Mouse (Mus musculus) embryonic facial prominence, embryonic 14.5 days (tissue): ENCODE data around the gene Lmod1. TPM values are rescaled to one million over a fixed set of nuclear protein-coding genes. Genes with fewer than 3 reads are reported as not detected.

Source experiments
- ATAC-seq: fragments of 200-750 bp; cut with Nextera tagmentation; 2 replicates; pipeline ENCODE4 v1.8.0; 2017; ENCODE audit warnings: low read depth, moderate number of reproducible peaks, moderate TSS enrichment
- DNase-seq: peaks from one replicate; pipeline ENCODE4 v3.0.0-alpha.2; 2015; ENCODE audit warnings: low spot score
- H3K27ac ChIP-seq: fragments of 300-500 bp; sonication (generic); replicated peaks from 2 replicates; pipeline ENCODE4 v1.5.1; 2014; ENCODE audit warnings: low read depth, mild to moderate bottlenecking, low read length, moderate library complexity
- H3K27me3 ChIP-seq: fragments of 300-500 bp; sonication (generic); replicated peaks from 2 replicates; pipeline ENCODE4 v1.6.1; 2014; ENCODE audit warnings: low read length; ENCODE audit not compliant: control insufficient read depth, insufficient read depth
- H3K36me3 ChIP-seq: fragments of 300-500 bp; sonication (generic); 2 replicates; pipeline ENCODE4 v1.6.1; 2014; ENCODE audit warnings: low read length, mixed read lengths; ENCODE audit not compliant: control insufficient read depth, insufficient read depth
- H3K4me1 ChIP-seq: fragments of 300-500 bp; sonication (generic); 2 replicates; pipeline ENCODE4 v1.6.1; 2014; ENCODE audit warnings: antibody characterized with exemption, low read length; ENCODE audit not compliant: control insufficient read depth, insufficient read depth
- H3K4me2 ChIP-seq: fragments of 300-500 bp; sonication (generic); 2 replicates; pipeline ENCODE4 v1.6.1; 2014; ENCODE audit warnings: low read depth, mild to moderate bottlenecking, low read length, moderate library complexity, mixed read lengths
- H3K4me3 ChIP-seq: fragments of 300-500 bp; sonication (generic); 2 replicates; pipeline ENCODE4 v1.5.1; 2014; ENCODE audit warnings: low read depth, mild to moderate bottlenecking, low read length
- H3K9ac ChIP-seq: fragments of 300-500 bp; sonication (generic); 2 replicates; pipeline ENCODE4 v1.6.1; 2014; ENCODE audit warnings: low read depth, mild to moderate bottlenecking, low read length, moderate library complexity, mixed read lengths
- H3K9me3 ChIP-seq: fragments of 300-500 bp; sonication (generic); 2 replicates; pipeline ENCODE4 v1.6.1; 2016; ENCODE audit warnings: low read length; ENCODE audit not compliant: control insufficient read depth
- WGBS: fragments of 180-500 bp; shearing (Covaris S2); extraction: QIAGEN DNeasy Blood & Tissue Kit; methylation state at CpG from one replicate; pipeline ENCODE4 v1.1.7; 2014; 5-methylcytosine and 5-hydroxymethylcytosine counted together
- polyA plus RNA-seq: library from polyadenylated mRNA; unstranded; fragments of >200 nt; fragmentation: Nextera tagmentation; extraction: Ambion mirVana; gene quantifications from 2 replicates; pipeline ENCODE4 v1.2.1, GENCODE M21; 2014

The Lmod1 gene
- polyA plus RNA-seq, 1 experiment from 2014 or later: 1.4 TPM

DNA sequence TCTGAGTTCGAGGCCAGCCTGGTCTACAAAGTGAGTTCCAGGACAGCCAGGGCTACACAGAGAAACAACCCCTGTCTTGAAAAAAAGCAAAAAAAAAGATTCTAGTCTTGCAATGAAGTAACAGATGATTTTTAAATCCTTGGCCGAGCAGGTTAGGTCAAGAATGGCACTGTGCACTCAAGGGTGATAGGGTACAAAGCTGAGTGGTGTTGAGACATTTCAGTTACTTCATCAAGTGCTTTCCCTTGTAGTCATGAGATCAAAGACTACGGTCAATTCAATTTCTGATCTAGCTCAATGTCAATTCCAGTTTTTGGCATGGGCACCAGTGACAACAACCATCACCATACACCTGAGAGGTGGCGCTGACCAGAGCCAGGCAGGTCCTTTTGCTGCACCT lies 84.4 kb downstream of the Lmod1 start:
- DNase-seq: no peak
- 89% methylated on average over 4 of the region's 4 CpGs for WGBS
- H3K4me2 ChIP-seq: no peak overlapping the region
- no peak for ATAC-seq
- H3K4me1 ChIP-seq: no peaks in the 10 kb centered on the region
- no peak overlapping the region for H3K9ac ChIP-seq
- no peak overlapping the region for H3K4me3 ChIP-seq
- H3K9me3 ChIP-seq: no peaks in the 10 kb centered on the region
- peaks cover 94% of the 10 kb centered on the region for H3K36me3 ChIP-seq
- no peaks in the 10 kb centered on the region for H3K27me3 ChIP-seq
- H3K27ac ChIP-seq: no peak overlapping the region

DNA sequence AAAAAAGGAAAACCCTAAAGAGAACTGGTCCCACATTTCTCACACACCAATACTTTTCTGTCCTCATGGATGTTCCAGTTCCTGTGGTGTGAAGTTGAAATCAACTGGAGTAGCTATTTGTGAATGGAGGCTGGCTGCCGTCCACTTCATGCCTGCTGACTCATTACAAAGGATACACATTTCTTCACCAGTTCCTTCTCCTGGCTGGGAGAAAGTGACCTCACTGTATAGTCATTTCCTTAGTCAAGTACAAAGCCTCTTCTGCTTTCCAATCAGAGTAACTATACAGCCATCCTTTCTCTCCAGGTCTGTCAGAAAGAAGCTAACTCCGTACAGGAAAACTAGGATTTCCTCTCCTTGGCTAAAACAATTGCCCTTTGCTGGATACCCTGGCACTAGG lies 86.4 kb downstream of the Lmod1 start:
- 88% methylated on average over 2 of the region's 2 CpGs for WGBS
- ATAC-seq: no peak
- no peaks in the 10 kb centered on the region for H3K9me3 ChIP-seq

DNA sequence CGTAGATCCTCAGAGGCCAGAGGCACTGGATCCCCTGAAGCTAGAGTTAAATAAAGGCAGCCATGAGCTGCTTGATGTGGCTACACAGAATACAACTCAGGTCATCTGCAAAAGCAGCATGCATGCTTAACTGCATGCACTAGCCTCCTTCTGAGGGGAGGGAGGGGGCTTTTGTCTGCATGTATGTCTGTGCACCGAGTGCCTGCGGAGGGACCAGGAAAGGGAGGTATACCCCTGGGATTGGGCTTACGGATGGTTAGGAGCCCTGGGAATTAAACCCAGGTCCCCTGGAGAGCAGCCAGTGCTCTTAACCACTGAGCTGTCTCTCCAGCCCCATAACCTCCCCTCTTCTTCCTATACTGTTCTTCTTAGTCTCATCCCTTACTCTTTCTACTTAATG lies 87.5 kb downstream of the Lmod1 start:
- H3K4me1 ChIP-seq: no peaks in the 10 kb centered on the region
- WGBS: 87% methylated on average over 4 of the region's 4 CpGs
- H3K4me2 ChIP-seq: no peak overlapping the region
- no peaks in the 10 kb centered on the region for H3K27me3 ChIP-seq
- H3K9ac ChIP-seq: no peak overlapping the region
- peaks cover 96% of the 10 kb centered on the region for H3K36me3 ChIP-seq
- no peak overlapping the region for H3K4me3 ChIP-seq
- ATAC-seq (no peak), DNase-seq (no peak)
- no peak overlapping the region for H3K27ac ChIP-seq
- no peaks in the 10 kb centered on the region for H3K9me3 ChIP-seq

More for the DNA sequence above, 86.4 kb downstream of the Lmod1 start:
- Histone ChIP-seq H3K27me3 (no peaks in the 10 kb centered on the region), H3K4me3 (no peak overlapping the region), H3K27ac (no peak overlapping the region), H3K4me1 (no peaks in the 10 kb centered on the region), H3K36me3 (peaks cover 94% of the 10 kb centered on the region), H3K9ac (no peak overlapping the region), H3K4me2 (no peak overlapping the region)
- DNase-seq: peak; percentile 43

DNA sequence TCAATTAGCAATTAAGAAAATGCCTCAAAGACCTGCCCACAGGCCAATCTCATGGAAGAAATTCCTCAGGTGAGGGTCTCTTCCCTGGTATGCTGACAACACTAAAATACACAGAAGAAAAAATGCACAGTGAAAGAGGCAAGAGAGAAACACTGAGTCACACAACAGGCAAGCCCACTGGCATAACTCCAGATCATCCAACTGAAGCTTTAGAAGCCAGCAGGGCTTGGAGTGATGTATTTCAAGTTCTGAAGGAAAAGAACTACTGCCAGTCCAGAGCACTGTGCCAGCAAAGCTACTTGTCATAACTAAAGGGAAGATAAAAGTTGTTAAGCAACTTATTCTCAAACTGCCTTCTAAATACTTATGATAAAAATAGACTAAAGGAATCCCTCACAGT lies 89.4 kb downstream of the Lmod1 start:
- H3K27me3 ChIP-seq: no peaks in the 10 kb centered on the region
- ATAC-seq: no peak
- DNase-seq: no peak

More for the DNA sequence above, 89.4 kb downstream of the Lmod1 start:
- H3K9me3 ChIP-seq: no peaks in the 10 kb centered on the region
- no peak overlapping the region for H3K4me2 ChIP-seq
- no peak overlapping the region for H3K9ac ChIP-seq
- peaks cover 97% of the 10 kb centered on the region for H3K36me3 ChIP-seq
- H3K4me1 ChIP-seq: no peaks in the 10 kb centered on the region
- no peak overlapping the region for H3K4me3 ChIP-seq
- no peak overlapping the region for H3K27ac ChIP-seq

Other genes starting within 250 kb of the Lmod1 start
- gene Lgr6, start 219.5 kb upstream of the Lmod1 start, polyA plus RNA-seq: 7.0 and 7.5 TPM in 2 replicates
- gene Ptpn7, start 192.1 kb upstream of the Lmod1 start, polyA plus RNA-seq: 2.1 and 2.7 TPM in 2 replicates
- gene Arl8a, start 178.0 kb upstream of the Lmod1 start, polyA plus RNA-seq: 73.8 and 74.7 TPM in 2 replicates
- gene Gpr37l1, start 157.1 kb upstream of the Lmod1 start, polyA plus RNA-seq: 0.34 and 0.47 TPM in 2 replicates
- gene Elf3, start 66.2 kb upstream of the Lmod1 start, polyA plus RNA-seq: 10.0 and 13.8 TPM in 2 replicates
- 78.1 and 79.9 TPM in 2 replicates for gene Rnpep, start 40.7 kb upstream of the Lmod1 start, polyA plus RNA-seq
- gene Timm17a, start 11.0 kb upstream of the Lmod1 start, polyA plus RNA-seq: 215 and 224 TPM in 2 replicates
- 25.2 and 25.6 TPM in 2 replicates for gene Shisa4, start 50.4 kb downstream of the Lmod1 start, polyA plus RNA-seq
- 103 and 108 TPM in 2 replicates for gene Ipo9, start 105.7 kb downstream of the Lmod1 start, polyA plus RNA-seq